Mouse (Mus musculus) thymus, adult 2 months (tissue): ENCODE results near the gene Fndc3b.

ENCODE experiments used
- CTCF ChIP-seq: fragments of 200-500 bp; IDR thresholded peaks from 2 replicates; pipeline ENCODE4 v1.5.1; 2012; ENCODE audit warnings: mild to moderate bottlenecking, control low read depth, low read length, moderate library complexity, borderline replicate concordance; ENCODE audit not compliant: control insufficient read depth, poor library complexity, insufficient read depth; ENCODE audit errors: extremely low read depth
- POLR2A ChIP-seq: fragments of 200-500 bp; IDR thresholded peaks from 2 replicates; pipeline ENCODE4 v1.6.1; 2012; ENCODE audit warnings: mild to moderate bottlenecking, low read length, control low read depth, moderate library complexity; ENCODE audit not compliant: control insufficient read depth, poor library complexity, insufficient read depth; ENCODE audit errors: extremely low read depth

DNA sequence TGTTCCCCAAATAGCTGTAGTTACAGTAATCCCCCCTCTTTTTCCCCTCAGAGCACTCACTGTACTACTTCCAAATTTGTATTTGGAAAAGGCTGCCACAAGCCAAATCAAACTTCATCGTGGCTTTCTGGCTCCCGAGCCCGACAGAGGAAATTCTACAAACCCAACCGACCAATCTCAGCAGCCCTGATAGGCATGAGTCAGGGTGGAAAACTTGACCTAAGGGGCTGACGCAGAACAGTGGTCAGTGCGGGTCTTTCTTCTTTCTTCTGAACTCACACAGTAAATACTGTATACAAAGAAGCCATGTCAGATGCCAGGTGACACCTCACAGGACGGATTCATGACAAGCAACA, 103.3 kb downstream of the Fndc3b start:
- TF ChIP-seq CTCF (no peak), POLR2A (no peak)
